Mouse (Mus musculus): ENCODE measurements around the gene Vmn2r115. TPM values are rescaled to one million over a fixed set of nuclear protein-coding genes. Genes with fewer than 3 reads are reported as not detected.
"Not testable (repeated sequence)": the region's sequence is repeated elsewhere in the genome, so short reads cannot be mapped to it uniquely, and the experiment has no call there.

The Vmn2r115 gene
- not detected in 2 replicates for polyA plus RNA-seq (2015; fragmentation: Nextera tagmentation; extraction: Ambion mirVana)

- H3K27me3 ChIP-seq (ENCODE audit: insufficient read depth, low read length); H3K4me2 ChIP-seq (replicated peaks; ENCODE audit: low read depth, low read length); H3K36me3 ChIP-seq (ENCODE audit: insufficient read depth, low read length); H3K4me3 ChIP-seq (ENCODE audit: low read length); H3K27ac ChIP-seq (ENCODE audit: low read length); H3K9ac ChIP-seq (replicated peaks; ENCODE audit: low read length); H3K9me3 ChIP-seq (ENCODE audit: low read length); ATAC-seq (ENCODE audit: low FRiP score, low TSS enrichment); H3K4me1 ChIP-seq (ENCODE audit: insufficient read depth, low read length): not testable (repeated sequence)
- 63% methylated on average over 2 of the region's 2 CpGs for WGBS
Measured at GRCm38 (mm10) chr17:23343441-23343840, at the start of gene Vmn2r115. TSS of gene Vmn2r115 (plus strand) at chr17:23343741.

GRCm38 (mm10) chr17:23312437-23312836 is 31.1 kb upstream of the Vmn2r115 start, which contains the start of gene Vmn2r114:
TSS of gene Vmn2r114 (minus strand) at chr17:23312537.
- H3K9me3 ChIP-seq (ENCODE audit: low read length); H3K27ac ChIP-seq (ENCODE audit: low read length); H3K4me3 ChIP-seq (ENCODE audit: low read length); H3K27me3 ChIP-seq (ENCODE audit: insufficient read depth, low read length); H3K9ac ChIP-seq (replicated peaks; ENCODE audit: low read length); ATAC-seq (ENCODE audit: low FRiP score, low TSS enrichment); H3K4me2 ChIP-seq (replicated peaks; ENCODE audit: low read depth, low read length); H3K4me1 ChIP-seq (ENCODE audit: insufficient read depth, low read length); H3K36me3 ChIP-seq (ENCODE audit: insufficient read depth, low read length): not testable (repeated sequence)
- WGBS: 69% methylated on average over 2 of the region's 2 CpGs

GRCm38 (mm10) chr17:23330657-23331056 is 12.9 kb upstream of the Vmn2r115 start:
- no peak for ATAC-seq (ENCODE audit: low FRiP score, low TSS enrichment)

GRCm38 (mm10) chr17:23351644-23352043 is 8.1 kb downstream of the Vmn2r115 start:
- H3K27ac ChIP-seq (ENCODE audit: low read length): no peak overlapping the region
- no peak overlapping the region for H3K4me2 ChIP-seq (replicated peaks; ENCODE audit: low read depth, low read length)
- no peaks in the 10 kb centered on the region for H3K4me1 ChIP-seq (ENCODE audit: insufficient read depth, low read length)
- no peak for ATAC-seq (ENCODE audit: low FRiP score, low TSS enrichment)
- H3K4me3 ChIP-seq (ENCODE audit: low read length): no peak overlapping the region
- H3K9me3 ChIP-seq (ENCODE audit: low read length): no peaks in the 10 kb centered on the region
- no peaks in the 10 kb centered on the region for H3K36me3 ChIP-seq (ENCODE audit: insufficient read depth, low read length)
- H3K27me3 ChIP-seq (ENCODE audit: insufficient read depth, low read length): no peaks in the 10 kb centered on the region
- 75% methylated on average over 1 of the region's 1 CpGs for WGBS
- no peak overlapping the region for H3K9ac ChIP-seq (replicated peaks; ENCODE audit: low read length)

More at GRCm38 (mm10) chr17:23330657-23331056, 12.9 kb upstream of the Vmn2r115 start:
- H3K27me3 ChIP-seq (ENCODE audit: insufficient read depth, low read length): no peaks in the 10 kb centered on the region
- WGBS: 79% methylated on average over 6 of the region's 6 CpGs
- no peak overlapping the region for H3K4me3 ChIP-seq (ENCODE audit: low read length)
- H3K4me1 ChIP-seq (ENCODE audit: insufficient read depth, low read length): no peaks in the 10 kb centered on the region
- no peak overlapping the region for H3K4me2 ChIP-seq (replicated peaks; ENCODE audit: low read depth, low read length)
- no peaks in the 10 kb centered on the region for H3K36me3 ChIP-seq (ENCODE audit: insufficient read depth, low read length)
- H3K9ac ChIP-seq (replicated peaks; ENCODE audit: low read length): no peak overlapping the region
- peaks cover 13% of the 10 kb centered on the region for H3K9me3 ChIP-seq (ENCODE audit: low read length)
- H3K27ac ChIP-seq (ENCODE audit: low read length): no peak overlapping the region

GRCm38 (mm10) chr17:23384304-23384703 is 40.8 kb downstream of the Vmn2r115 start, which contains the start of gene Vmn2r116:
TSS of gene Vmn2r116 (plus strand) at chr17:23384604.
- H3K27me3 ChIP-seq (ENCODE audit: insufficient read depth, low read length); H3K4me1 ChIP-seq (ENCODE audit: insufficient read depth, low read length); H3K4me3 ChIP-seq (ENCODE audit: low read length); H3K9ac ChIP-seq (replicated peaks; ENCODE audit: low read length); H3K4me2 ChIP-seq (replicated peaks; ENCODE audit: low read depth, low read length); ATAC-seq (ENCODE audit: low FRiP score, low TSS enrichment); H3K9me3 ChIP-seq (ENCODE audit: low read length); H3K36me3 ChIP-seq (ENCODE audit: insufficient read depth, low read length); H3K27ac ChIP-seq (ENCODE audit: low read length): not testable (repeated sequence)

Other genes starting within 250 kb of the Vmn2r115 start
- gene Zfp40, start 150.5 kb upstream of the Vmn2r115 start, polyA plus RNA-seq (2015; fragmentation: Nextera tagmentation; extraction: Ambion mirVana): 11.1 and 11.7 TPM in 2 replicates
- not detected in 2 replicates for gene Vmn2r114, start 31.2 kb upstream of the Vmn2r115 start, polyA plus RNA-seq (2015; fragmentation: Nextera tagmentation; extraction: Ambion mirVana)
- gene Vmn2r116, start 40.9 kb downstream of the Vmn2r115 start, polyA plus RNA-seq (2015; fragmentation: Nextera tagmentation; extraction: Ambion mirVana): not detected in 2 replicates
- not detected in 2 replicates for gene Vmn2r117, start 136.0 kb downstream of the Vmn2r115 start, polyA plus RNA-seq (2015; fragmentation: Nextera tagmentation; extraction: Ambion mirVana)
- 24.1 and 26.5 TPM in 2 replicates for gene Zfp213, start 220.5 kb downstream of the Vmn2r115 start, polyA plus RNA-seq (2015; fragmentation: Nextera tagmentation; extraction: Ambion mirVana)